Mouse (Mus musculus) kidney, adult 8-10 months (tissue): ENCODE data around the gene Drap1.

Experiments
- DNase-seq, 2 experiments: peaks; one replicate each; pipeline ENCODE4 v3.0.0; 2022

Drap1 gene

DNA sequence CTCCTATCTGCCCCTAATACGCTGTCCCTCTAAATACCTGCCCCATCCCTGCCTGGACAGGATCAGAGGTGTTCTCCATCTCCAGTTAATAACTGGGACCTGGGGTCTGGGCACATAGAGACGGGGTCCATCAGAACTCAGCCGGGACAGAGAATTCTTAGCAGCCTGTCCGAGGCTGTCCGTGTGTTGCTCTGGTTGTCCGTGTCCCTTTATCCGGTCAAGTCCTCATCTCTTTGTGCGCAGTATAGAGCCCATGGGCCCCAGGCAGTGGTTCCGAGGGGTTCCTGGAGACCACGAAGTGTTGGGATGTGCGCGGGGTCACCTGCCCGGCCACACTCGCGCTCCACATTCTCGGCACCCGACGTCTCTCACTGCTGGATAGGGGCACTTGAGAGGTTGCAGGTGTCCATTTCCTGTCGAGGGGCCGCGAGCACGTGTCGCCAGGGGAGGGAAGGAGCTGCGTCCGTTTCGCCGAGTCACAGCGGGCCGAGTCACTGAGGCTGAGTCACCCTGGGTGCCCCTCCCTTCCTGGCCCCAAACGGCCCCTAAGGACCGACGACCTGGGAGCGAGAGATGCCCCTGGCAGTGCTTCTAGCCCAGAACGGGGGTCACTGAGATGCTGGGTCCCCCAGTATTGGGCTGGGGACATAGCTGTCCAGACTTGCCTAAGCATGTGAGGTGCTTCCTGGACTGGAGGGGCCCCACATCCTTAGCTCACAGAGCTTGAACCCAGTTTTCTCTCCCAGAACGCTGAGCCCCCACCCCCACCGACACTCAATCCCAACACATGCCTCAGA lies 23.8 kb upstream of the Drap1 start:
- DNase-seq = no peak

DNA sequence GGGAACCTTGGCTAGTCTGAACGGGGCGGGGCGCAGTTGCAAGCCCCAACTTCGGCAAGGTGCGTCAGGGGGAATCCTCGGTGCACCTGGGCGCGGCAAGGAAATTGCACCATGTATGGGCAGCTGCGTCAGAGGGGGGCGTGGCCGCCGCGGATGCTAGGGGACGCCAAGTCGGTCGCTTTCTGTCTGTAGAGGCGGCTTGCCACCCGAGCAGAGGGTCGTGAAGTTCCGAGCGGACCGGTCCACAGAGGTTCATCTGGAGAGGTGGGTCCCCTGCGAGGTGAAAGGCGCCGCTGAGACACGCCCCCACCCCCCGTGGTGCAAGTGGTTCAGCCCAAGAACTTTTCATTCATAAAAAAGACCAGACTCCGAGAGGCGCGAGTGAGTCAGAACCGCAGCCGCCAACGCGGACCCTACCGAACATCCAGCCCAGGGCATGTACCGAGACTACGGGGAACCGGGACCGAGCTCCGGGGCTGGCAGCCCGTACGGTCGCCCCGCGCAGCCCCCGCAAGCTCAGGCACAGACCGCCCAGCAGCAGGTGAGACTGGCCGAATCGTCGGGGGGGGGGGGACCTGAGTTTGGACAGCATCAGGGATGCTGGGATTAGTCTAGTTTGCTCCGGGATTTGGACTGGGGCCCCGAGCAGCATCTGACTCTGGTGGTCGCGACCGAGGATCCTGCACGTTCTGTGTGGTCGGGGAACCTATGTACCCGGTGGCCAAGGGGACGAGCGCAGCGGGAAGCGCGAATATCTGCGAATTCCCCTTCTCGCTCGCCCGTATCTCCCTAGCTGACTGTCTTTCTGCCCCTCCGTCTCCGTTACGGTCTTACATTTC lies 23.0 kb upstream of the Drap1 start, which contains the start of gene Fosl1:
Fosl1 (plus strand) TSS at position 33 of the 839 bp plus-strand sequence.
- DNase-seq = peak in 1 of 2 experiments; percentile 55

DNA sequence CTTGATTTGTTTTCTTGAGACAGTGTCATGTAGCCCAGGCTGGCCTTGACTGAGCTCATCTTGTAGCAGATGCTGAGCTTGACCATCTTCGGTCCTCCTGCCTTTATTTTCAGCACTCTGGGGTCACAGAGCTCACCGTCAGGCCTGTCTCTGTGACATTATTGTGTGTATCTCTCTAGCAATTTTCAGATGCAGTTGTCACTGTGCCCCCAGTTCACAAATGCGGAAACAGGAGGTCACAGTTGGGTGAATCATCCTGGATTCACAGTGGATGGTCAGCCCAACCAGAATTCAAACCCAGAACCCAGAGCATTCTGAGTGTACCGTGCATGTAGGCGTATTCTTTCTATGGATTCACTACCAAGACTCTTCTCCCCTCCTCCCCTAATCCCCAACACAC lies 21.0 kb upstream of the Drap1 start:
- DNase-seq = no peak

DNA sequence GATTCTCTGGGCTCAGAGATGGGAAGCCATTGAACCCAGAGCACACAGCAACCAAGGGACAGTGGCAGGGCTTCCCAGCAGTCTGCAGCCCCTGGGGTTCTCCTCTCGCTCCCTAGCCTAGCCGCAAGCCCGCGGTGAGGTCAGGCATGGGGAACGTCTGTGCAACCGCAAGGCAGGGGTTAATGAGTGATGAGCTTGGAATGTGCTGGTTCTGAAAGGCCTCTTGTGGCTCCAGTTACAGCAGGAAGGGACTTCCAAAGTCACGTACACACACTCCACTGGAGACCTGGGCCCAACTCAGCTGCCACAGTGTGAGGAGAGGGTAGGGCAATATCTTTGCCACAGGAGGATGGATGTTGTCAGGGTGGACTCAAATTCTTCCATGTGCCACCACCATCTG lies 20.2 kb upstream of the Drap1 start:
- DNase-seq = peak in 1 of 2 experiments; percentile 62

DNA sequence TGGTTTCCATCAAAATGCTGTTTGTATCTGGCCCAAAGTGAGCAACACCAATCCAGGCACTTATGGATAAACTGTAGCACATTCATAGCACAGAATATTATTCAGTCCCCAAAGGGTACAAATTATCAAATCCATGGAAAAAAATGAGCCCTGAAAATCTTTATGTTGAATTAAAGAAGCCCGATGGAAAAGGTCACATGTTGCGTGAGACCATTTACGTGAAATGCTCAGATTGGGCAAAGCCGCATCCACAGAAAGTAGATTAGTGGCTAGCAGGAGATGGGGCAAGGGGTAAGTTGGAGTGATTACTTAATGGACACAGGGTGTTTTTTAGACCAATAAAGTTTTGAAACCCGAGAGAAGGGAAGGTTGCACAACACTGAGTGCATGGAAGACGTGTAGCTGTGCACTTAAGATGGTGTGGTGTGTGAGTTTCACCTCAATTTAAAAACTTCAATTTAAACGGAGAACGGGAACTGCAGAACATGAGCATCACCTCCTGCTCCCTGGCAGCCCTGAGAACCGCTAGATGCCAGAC lies 19.7 kb upstream of the Drap1 start:
- no peak for DNase-seq

DNA sequence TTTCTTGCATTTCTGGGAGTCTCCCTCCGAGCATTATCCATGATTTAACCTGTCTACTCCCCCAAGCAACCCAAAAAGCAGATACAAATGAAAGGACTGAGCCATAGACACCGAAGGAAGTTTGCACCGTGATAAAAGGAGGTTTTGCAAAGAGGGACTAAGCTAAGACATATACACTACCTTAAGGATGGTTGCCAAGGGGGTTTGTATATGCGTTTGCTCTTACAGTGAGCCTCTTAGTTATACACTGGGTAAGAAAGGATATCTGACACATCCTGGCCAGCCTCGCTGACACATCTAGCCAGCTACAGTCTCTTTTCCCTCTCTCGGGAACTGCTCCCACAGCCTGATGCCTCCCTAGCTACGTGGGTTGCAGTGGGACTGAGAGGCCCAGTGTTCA lies 9.2 kb upstream of the Drap1 start:
- DNase-seq = no peak

DNA sequence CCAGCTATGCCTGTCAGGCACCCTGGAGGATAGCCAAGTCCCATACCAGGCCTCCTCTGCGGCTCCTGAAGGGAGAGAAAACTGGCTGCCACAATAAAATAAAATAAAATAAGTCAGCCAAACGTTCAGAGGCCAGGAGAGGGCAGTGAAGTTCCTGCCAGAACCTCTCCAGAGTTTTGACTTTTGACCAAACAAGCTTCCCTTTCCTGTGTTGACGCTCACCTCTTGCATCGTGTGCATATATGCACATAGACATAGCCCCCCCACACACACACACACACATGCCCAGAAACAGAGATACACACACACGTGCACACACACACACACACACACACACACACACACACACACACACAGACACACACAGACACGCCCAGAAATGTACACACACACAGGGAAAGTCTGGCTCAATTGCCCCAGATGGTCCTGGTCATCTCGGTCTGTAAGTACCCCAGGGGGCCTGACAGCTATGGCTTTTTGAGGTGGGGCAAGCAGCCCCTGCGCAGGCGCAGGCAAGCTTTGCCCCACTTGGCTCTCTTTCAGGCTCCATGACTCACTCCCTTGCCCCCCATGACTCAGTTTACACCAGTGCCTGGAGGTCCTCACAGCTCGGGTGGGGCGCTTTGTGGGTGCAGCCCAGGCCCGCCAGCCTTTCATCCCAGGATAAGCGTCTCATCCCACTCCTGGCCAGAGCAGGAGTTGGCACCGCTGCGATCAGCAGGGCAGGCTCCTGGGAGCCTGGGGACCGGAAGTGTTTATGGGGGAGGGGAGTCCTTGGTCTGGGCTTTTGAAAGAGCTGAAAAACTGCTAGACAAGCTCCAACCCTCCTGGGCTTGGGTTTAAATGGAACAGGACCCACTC lies 8.4 kb upstream of the Drap1 start:
- DNase-seq = peak; percentile 70 to 76

DNA sequence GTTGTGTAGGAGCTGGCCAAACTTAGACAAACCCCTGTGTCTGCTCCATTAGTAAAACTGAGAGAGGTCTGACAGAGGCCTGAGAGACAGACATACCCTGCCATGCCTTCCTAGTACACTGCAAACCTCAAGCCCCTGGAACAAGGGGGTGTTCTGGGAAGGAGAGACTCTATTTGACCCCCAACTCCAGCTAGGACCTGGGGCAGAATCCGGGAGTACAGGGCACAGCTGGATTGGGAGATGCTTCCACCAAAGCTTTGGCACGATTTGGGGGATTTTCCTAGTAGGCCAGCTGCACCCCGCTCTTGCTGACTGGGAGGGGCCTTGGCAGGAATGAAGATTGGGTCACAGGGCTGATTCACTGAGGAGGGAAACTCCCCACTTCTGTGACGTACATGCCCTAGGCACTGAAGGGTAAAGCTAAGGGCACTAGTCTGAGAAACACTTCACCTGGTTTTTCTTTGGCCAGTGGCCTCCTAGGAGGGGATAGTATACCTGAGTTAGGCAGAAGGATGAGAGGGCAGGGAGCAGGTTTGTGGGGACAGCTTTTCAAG lies 7.2 kb upstream of the Drap1 start:
- no peak for DNase-seq

DNA sequence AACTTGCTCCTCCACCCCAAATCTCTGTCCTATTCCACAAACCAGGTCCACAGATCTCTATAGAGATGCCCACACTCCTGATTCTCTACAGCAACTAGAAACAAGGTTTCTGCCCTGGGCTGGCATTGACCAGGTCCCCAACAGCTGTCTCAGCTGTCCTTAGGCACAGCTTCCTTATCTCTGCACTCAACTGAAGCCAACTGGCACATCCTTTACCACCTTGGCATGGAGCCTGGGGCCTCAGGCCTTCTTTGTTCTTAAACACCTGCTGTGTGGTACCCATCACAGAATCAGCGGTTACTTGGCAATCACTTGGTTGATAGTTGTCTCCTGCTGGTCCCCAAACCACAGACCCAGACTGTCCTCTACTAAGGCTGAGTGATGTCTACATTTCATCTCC lies 5.6 kb upstream of the Drap1 start:
- DNase-seq = no peak

DNA sequence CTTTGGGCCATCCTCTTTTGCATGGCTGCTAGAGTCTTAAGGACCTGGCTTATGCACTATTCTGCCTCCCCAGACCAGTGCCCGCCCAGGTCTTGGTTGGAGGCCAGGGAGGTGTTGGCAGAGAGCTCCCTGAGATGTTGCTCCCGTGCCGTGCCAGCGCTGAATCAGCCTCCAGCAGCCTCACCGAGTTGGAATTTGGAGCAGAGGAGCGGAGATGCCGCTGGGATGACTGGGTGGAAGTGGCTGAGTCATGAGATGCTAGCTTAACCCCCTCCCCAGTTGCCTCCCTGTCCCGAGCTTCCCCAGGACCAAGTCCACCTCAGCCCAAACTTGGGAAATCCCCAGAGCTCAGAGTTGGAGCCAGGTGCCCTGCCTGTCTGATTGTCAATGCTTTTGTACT lies 5.0 kb upstream of the Drap1 start:
- peak; percentile 83 to 88 for DNase-seq

DNA sequence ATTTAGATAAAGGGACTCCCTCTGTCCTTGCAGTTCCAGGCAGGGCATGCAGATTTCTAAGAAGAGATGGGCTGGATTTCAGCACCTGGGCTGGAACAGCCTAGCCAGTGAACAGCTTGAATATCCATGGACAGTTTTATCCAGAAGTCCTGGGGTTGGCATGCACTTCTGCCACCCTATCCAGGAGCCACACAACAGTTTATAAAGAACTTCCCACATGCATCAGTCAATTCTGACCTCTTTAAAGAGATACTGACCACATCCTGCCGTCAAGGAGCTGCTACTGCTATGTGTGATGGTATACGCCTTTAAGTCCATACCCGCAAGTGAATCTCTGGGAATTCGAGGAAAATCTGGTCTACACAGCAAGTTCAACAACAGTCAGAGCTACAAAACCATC lies 4.4 kb upstream of the Drap1 start:
- DNase-seq = no peak

DNA sequence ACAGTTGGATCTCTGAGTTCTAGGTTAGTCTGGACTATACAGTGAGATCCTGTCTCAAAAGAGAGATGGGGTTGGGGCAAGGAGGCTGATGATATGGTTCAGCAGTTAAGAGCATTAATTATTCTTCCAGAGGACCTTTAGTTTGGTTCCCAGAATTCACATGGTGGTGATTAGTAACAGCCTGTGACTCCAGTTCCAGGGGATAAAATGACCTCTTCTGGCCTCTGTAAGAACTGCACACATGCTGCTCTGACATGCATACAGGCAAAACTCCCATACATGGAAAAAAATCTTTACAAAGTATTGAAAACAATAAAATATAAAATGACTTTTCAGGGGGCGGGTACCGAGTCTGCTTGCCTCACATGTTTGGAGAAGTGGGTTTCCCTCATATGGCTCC lies 3.3 kb upstream of the Drap1 start:
- peak in 1 of 2 experiments; percentile 54 for DNase-seq

DNA sequence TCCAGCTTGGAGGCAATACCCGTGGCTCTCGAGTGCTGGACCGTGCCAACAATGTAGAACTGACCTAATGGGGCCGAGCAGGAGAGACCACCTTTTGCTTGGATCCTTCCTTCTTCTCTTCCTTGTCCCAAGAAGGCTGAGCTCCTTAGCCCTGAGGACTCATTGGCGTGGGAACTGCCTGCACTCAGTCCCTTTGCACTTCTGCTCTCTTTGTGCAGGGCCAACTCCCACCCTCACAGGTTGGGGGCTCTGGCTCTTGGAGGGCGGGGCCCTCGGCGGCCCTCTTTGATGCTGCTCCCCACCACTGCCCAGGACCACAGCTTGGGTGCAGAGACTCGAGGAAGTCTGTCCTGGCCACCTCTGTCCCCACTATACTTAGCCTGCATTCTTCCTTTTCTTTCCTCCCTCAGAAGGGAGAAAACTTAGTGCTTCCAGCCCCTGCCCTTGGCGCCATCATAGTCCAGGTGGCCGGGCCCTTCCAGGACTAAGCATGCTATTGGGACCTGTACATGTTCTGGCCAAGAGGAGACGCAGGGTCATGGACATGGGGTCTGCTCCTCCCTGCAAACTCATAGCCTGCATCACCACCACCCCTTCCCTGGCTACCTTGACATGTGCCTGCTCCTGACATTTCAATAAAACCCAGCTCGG lies 2.0 kb upstream of the Drap1 start:
- no peak for DNase-seq

DNA sequence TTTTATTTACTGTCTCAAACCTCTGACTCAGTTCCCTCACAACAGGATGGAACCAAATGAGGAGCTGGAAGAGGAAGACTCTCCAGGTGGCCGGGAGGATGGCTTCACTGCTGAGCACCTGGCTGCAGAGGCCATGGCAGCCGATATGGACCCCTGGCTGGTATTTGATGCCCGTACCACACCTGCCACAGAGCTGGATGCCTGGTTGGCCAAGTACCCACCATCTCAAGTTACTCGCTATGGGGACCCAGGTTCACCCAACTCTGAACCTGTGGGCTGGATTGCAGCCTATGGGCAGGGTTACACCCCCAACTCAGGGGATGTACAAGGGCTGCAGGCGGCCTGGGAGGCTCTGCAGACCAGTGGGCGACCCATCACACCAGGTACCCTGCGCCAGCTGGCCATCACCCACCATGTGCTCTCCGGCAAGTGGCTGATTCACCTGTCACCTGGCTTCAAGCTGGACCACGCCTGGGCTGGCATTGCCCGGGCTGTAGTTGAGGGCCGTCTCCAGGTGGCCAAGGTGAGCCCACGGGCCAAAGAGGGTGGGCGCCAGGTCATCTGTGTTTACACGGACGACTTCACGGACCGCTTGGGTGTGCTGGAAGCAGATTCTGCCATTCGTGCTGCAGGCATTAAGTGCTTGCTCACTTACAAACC lies 1.3 kb upstream of the Drap1 start:
- DNase-seq = no peak

DNA sequence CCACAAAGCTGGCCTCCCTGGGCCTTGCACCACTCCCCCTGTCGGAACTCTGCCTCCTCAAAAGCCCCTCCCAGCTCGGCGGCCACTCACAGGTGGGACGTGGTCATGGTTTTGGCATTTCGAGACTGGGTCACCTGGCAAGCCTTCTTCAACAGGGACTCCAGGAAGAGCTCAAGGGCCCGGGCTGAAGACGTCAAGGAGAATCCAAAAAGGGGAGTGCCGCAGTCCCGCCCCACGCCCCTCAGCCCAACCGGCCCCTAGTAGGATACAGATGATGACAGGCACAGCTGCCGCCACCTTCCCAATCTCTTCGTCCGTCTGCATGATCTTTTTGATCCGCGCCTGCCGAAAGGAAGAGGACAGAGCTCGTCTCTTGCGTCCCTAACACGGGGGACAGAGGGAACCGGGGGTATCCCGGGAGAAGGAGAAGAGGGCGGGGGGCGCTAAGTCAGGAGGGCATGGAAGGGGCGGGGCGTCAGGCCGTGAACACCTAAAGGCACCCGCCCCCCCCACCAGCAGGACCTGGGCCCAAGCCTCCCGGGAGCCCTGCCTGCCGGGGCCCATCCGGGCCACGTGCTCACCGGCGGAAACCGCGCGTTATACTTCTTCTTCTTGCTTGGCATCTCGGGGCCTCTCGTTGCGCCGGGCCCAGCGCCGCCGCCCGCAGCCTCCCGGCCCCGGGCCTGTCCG lies 542 bp downstream of the Drap1 start:
- peak; percentile 68 to 77 for DNase-seq

DNA sequence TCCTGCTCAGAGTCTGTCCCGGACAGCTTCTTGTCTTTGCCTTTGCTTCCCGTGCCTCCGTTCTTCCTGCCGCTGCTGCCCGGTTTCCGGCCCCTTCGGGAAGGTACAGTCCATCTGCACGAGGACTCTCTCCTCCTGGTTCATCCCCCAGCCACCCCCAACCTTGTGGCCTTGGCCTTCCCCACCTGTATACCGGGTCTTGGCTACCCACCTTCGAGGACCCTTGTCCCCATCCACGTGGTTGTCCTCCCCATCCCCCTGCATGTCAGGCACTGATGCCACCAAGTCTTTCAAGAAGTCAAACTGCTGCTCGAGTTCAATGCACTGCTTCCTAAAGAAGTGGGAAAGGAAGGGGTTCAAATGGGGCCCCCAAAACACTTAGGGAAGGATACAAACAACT lies 1.2 kb downstream of the Drap1 start:
- DNase-seq = no peak

DNA sequence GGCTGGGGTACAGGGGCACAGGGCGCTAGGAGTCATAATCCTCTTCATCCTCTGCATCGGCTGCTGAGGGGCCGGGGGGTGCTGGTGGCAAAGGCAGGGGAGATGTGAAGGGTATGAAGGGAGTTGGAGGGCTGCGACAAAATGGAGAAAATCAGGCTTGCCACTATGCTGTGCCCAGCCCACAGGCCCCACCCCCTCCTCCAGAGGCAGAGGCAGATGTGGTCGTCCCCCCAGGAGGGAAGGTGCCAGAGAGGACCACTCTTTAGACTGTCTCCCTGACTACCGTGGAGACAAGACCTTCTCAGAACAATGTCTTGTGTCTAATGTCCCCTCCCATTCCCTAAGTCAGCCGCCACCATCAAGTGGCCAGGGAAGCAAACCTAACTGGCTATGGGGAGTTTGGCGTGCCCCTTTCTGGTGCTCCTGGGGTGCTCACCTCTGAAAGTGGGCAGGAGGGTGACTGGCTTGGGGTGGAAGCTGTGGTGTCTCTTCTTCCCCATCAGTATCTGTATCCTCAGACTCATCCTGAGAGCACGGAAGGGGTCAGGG lies 1.8 kb downstream of the Drap1 start:
- no peak for DNase-seq

DNA sequence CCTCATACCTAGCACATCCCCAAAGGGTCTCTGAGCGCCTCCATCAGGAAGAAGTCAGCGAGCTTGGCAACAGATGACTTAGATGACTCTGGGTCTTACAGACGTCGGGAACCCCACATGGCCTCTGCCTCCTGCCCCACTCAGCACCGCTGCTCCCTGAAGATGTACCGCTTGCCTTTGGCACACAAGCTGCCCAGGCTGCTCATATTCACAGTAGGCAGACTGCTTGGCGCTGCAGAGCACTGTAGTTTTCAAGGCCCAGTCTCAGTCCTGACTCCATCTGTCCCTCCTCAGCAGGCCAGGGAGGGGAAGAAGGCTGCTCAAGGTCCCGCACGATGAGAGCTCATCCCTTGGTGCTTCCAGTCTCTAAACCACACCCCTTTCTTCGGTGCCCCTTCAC lies 2.5 kb downstream of the Drap1 start:
- DNase-seq = no peak

DNA sequence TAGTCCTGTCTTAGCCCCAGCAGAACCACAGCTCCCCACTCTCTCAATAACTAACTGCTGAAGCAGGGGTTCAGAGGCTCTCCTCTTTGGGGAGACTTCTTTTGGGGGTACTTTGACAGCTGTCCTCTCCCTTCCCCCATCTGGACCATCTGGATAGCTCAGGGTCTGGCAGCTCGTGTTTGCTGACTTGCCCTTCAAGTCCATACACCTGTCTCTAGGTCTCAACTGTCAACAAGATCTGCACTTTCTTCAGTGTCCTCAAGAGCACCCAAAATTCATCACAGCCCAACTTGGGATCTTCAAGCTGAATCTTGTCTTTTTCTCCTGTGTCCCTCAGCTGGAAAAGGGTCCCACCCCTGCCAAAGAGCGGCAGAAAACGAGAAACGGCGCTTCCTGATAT lies 3.0 kb downstream of the Drap1 start:
- no peak for DNase-seq

DNA sequence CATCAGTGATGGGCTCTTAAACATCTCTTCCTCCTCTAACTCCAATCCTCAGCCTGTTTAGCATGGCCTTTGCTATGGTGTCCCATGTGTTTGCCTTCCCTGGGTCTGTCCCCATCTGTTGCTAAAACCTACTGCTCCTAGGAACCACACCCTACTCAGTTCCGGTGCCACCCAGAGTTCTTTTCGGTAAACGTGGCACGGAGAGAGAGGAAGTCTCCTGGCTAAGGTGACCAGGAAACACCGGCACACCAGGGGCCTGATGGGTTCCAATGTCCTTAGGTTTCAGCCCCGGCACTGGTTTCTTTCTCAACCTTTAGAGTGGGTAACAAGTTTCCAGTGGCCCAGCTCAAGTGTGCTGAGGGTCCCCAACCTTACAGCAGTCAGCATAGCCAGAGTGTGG lies 4.2 kb downstream of the Drap1 start:
- no peak for DNase-seq

DNA sequence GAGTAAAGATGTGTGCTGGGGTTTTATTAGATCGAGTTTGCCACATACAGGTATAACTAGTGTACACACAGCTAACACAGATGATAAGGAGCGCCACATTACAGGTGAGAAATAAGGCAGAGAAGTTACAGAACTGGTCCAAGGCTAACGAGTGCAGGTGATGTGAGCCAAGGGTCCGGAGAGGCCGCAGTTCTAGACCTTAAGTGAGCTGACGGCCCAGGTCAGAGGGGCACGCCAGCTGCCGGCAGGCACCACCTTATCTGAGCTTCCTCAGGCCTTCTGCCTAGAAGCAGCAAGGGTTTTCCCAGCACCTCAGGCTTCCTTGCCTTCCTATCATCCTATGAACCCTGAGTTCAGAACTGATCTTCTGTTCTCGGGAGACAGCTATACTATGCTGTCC lies 5.1 kb downstream of the Drap1 start:
- DNase-seq = no peak
